Mouse (Mus musculus) macrophage (primary cell): Measurements from ENCODE around the gene Erap1. TPM values are rescaled to one million over a fixed set of nuclear protein-coding genes. Genes with fewer than 3 reads are reported as not detected.

Experiments used
- H3K27ac ChIP-seq: fragments of 350-480 bp; formaldehyde crosslinking; 2 replicates; pipeline ENCODE4 v1.9.0; 2021
- H3K36me3 ChIP-seq: fragments of 350-480 bp; formaldehyde crosslinking; 2 replicates; pipeline ENCODE4 v1.9.0; 2021; ENCODE audit errors: inconsistent target
- H3K4me3 ChIP-seq: fragments of 350-480 bp; formaldehyde crosslinking; 2 replicates; pipeline ENCODE4 v1.9.0; 2021; ENCODE audit errors: inconsistent target
- H3K79me2 ChIP-seq: fragments of 350-480 bp; formaldehyde crosslinking; 2 replicates; pipeline ENCODE4 v1.9.0; 2021; ENCODE audit errors: inconsistent target
- WGBS: methylation state at CpG from one replicate; pipeline ENCODE4 v1.1.7; 2026; ENCODE audit warnings: inconsistent platforms; ENCODE audit not compliant: missing documents; 5-methylcytosine and 5-hydroxymethylcytosine counted together
- polyA plus RNA-seq: library from polyadenylated mRNA; stranded (reverse); fragments of 250-400 nt; gene quantifications from 3 replicates; pipeline ENCODE4 v1.2.4, GENCODE M21; 2018; ENCODE audit warnings: inconsistent platforms

Erap1 gene
- polyA plus RNA-seq, 1 experiment from 2014 or later = 65.9 TPM

DNA sequence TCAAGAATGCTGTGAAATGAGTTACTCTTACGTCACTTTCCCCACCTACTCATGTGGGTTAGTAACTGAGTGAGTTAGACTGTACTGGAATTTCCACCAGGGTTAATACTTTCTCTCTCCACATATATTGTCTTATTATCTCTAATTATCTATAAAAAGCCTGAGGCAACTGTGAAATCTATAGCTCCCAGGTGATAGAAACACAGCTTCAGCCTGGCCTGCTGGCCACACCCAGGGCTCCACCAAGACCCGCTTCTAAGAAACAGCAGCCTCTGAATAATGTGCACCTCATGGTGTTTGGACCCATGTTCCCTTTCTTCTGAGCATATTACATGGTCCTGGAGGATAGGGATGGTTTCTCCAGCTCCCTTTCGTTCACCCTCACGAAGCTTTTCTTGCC lies 94.4 kb downstream of the Erap1 start:
- Histone ChIP-seq H3K36me3 (peaks cover 79% of the 10 kb centered on the region), H3K27ac (no peak overlapping the region), H3K79me2 (no peaks in the 10 kb centered on the region), H3K4me3 (no peak overlapping the region)
- WGBS = 100% methylated on average over 4 of the region's 4 CpGs

DNA sequence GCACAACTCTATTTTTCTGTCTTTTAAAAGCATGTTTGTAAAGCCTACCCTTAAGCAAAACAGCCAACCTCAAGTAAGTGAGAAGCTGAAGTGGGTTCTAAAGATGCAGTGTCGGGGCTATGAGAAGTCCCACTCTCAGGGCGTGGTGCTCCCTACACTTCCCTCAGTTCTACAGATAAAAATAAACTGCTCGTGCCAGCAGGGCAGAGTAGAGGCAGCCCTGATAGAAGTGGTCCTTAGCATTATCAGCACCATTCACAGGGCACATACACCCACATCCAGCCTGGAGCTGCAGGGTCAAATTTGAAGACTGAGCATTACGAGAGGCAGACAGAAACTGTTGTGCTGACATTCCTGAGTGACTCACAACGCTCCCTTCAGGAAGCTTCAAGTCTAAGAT lies 96.5 kb downstream of the Erap1 start:
- no peaks in the 10 kb centered on the region for H3K79me2 ChIP-seq
- peaks cover 82% of the 10 kb centered on the region for H3K36me3 ChIP-seq
- H3K4me3 ChIP-seq = no peak overlapping the region
- no peak overlapping the region for H3K27ac ChIP-seq
- 98% methylated on average over 5 of the region's 5 CpGs for WGBS

DNA sequence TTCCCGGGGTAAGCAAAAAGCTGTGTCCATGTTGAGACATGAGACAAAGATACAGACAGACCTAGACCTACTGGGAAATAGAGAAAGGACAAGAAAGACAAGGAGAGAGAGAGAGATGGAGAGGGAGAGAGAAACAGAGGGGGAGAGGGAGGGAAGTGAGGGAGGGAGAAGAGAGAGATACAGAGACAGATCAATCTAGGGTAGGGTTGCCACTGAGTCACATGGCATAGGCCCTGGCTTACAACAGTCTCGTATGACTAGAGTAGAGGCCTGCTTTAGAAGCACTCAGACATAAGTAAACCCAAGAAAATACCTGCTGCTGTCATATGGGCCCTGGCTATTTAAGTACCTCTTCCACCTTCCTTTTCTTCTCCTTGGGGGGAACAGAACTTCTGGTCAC lies 97.0 kb downstream of the Erap1 start:
- Histone ChIP-seq H3K36me3 (peaks cover 80% of the 10 kb centered on the region), H3K27ac (no peak overlapping the region), H3K4me3 (no peak overlapping the region), H3K79me2 (no peaks in the 10 kb centered on the region)
- WGBS = 92% methylated on average over 2 of the region's 2 CpGs

Other genes starting within 250 kb of the Erap1 start
- 2.0 to 2.5 TPM (median 2.4 TPM) in 3 replicates for gene Zfp72, start 248.7 kb upstream of the Erap1 start, polyA plus RNA-seq
- 124 to 738 TPM (median 612 TPM) in 3 replicates for gene Ftl1-ps1, start 239.9 kb upstream of the Erap1 start, polyA plus RNA-seq
- gene Zfp825, start 145.6 kb upstream of the Erap1 start, polyA plus RNA-seq = 7.5 to 13.6 TPM (median 11.2 TPM) in 3 replicates
- 45.0 to 93.3 TPM (median 48.2 TPM) in 3 replicates for gene Cast, start 169.2 kb downstream of the Erap1 start, polyA plus RNA-seq